Mouse (Mus musculus) gonadal fat pad, adult 2 months (tissue): ENCODE data around the gene Pdzrn3. TPM values are rescaled to one million over a fixed set of nuclear protein-coding genes. Genes with fewer than 3 reads are reported as not detected.

Experiments used
- DNase-seq: peaks from one replicate; pipeline ENCODE4 v3.0.0-alpha.2; 2012; ENCODE audit warnings: low read depth
- polyA plus RNA-seq: library from polyadenylated mRNA; depleted of rRNA; stranded (reverse); fragments of >200 nt; gene quantifications from 2 replicates; pipeline ENCODE4 v1.2.3, GENCODE M21; 2012

Gene Pdzrn3
- polyA plus RNA-seq, 1 experiment: 18.1 TPM

GRCm38 (mm10) chr6:101328514-101328913 lies 49.2 kb downstream of the Pdzrn3 start:
- no peak for DNase-seq

- no peak for DNase-seq
These were observed 50.0 kb downstream of the Pdzrn3 start for GRCm38 (mm10) chr6:101327741-101328140.

- no peak for DNase-seq
These were observed 50.5 kb downstream of the Pdzrn3 start for GRCm38 (mm10) chr6:101327196-101327595.

GRCm38 (mm10) chr6:101325842-101326639 lies 51.7 kb downstream of the Pdzrn3 start:
- no peak for DNase-seq

GRCm38 (mm10) chr6:101322580-101322979 lies 55.1 kb downstream of the Pdzrn3 start:
- DNase-seq: no peak

- no peak for DNase-seq
These were observed 57.3 kb downstream of the Pdzrn3 start for GRCm38 (mm10) chr6:101320386-101320785.

- DNase-seq: no peak
These were observed 58.2 kb downstream of the Pdzrn3 start for GRCm38 (mm10) chr6:101319374-101319967.

- DNase-seq: no peak
These were observed 59.2 kb downstream of the Pdzrn3 start for GRCm38 (mm10) chr6:101318530-101318929.

- DNase-seq: no peak
These were observed 66.3 kb downstream of the Pdzrn3 start for GRCm38 (mm10) chr6:101311446-101311845.

- no peak for DNase-seq
These were observed 67.2 kb downstream of the Pdzrn3 start for GRCm38 (mm10) chr6:101310491-101310890.

- DNase-seq: no peak
These were observed 69.6 kb downstream of the Pdzrn3 start for GRCm38 (mm10) chr6:101307964-101308531.

GRCm38 (mm10) chr6:101306834-101307233 lies 70.9 kb downstream of the Pdzrn3 start:
- no peak for DNase-seq

GRCm38 (mm10) chr6:101305543-101305942 lies 72.2 kb downstream of the Pdzrn3 start:
- DNase-seq: no peak

GRCm38 (mm10) chr6:101303959-101304738 lies 73.5 kb downstream of the Pdzrn3 start:
- DNase-seq: no peak

GRCm38 (mm10) chr6:101303501-101303900 lies 74.2 kb downstream of the Pdzrn3 start:
- no peak for DNase-seq

- DNase-seq: no peak
These were observed 76.5 kb downstream of the Pdzrn3 start for GRCm38 (mm10) chr6:101301154-101301553.

GRCm38 (mm10) chr6:101299434-101299833 lies 78.3 kb downstream of the Pdzrn3 start:
- DNase-seq: no peak

- no peak for DNase-seq
These were observed 79.9 kb downstream of the Pdzrn3 start for GRCm38 (mm10) chr6:101297563-101298520.

GRCm38 (mm10) chr6:101296997-101297396 lies 80.7 kb downstream of the Pdzrn3 start:
- no peak for DNase-seq

- no peak for DNase-seq
These were observed 81.4 kb downstream of the Pdzrn3 start for GRCm38 (mm10) chr6:101296280-101296679.

- DNase-seq: no peak
These were observed 84.6 kb downstream of the Pdzrn3 start for GRCm38 (mm10) chr6:101293036-101293572.
